Mouse (Mus musculus) intestine, postnatal 0 days (tissue): ENCODE measurements around the gene Copz2. TPM values are rescaled to one million over a fixed set of nuclear protein-coding genes. Genes with fewer than 3 reads are reported as not detected.

ENCODE experiments used
- ATAC-seq: fragments of 200-750 bp; cut with Nextera tagmentation; 2 replicates; pipeline ENCODE4 v1.8.0; 2017; ENCODE audit warnings: mild to moderate bottlenecking, moderate TSS enrichment, moderate library complexity
- H3K27ac ChIP-seq: fragments of 300-500 bp; sonication (generic); 2 replicates; pipeline ENCODE4 v1.5.1; 2014; ENCODE audit warnings: mild to moderate bottlenecking, low read depth, low read length, moderate library complexity
- H3K27me3 ChIP-seq: fragments of 300-500 bp; sonication (generic); replicated peaks from 2 replicates; pipeline ENCODE4 v1.6.1; 2014; ENCODE audit warnings: low read length, mixed read lengths; ENCODE audit not compliant: control insufficient read depth, insufficient read depth
- H3K36me3 ChIP-seq: fragments of 300-500 bp; sonication (generic); 2 replicates; pipeline ENCODE4 v1.6.1; 2014; ENCODE audit warnings: mild to moderate bottlenecking, moderate library complexity; ENCODE audit not compliant: control insufficient read depth, insufficient read depth
- H3K4me1 ChIP-seq: fragments of 300-500 bp; sonication (generic); replicated peaks from 2 replicates; pipeline ENCODE4 v1.6.1; 2014; ENCODE audit warnings: antibody characterized with exemption, low read length, mixed read lengths; ENCODE audit not compliant: control insufficient read depth, insufficient read depth
- H3K4me2 ChIP-seq: fragments of 300-500 bp; sonication (generic); replicated peaks from 2 replicates; pipeline ENCODE4 v1.6.1; 2014; ENCODE audit warnings: low read depth, mild to moderate bottlenecking, moderate library complexity
- H3K4me3 ChIP-seq: fragments of 300-500 bp; sonication (generic); 2 replicates; pipeline ENCODE4 v1.5.1; 2014; ENCODE audit warnings: low read depth, low read length
- H3K9ac ChIP-seq: fragments of 300-500 bp; sonication (generic); 2 replicates; pipeline ENCODE4 v1.6.1; 2014; ENCODE audit warnings: mild to moderate bottlenecking, low read depth, low read length
- H3K9me3 ChIP-seq: fragments of 300-500 bp; sonication (generic); 2 replicates; pipeline ENCODE4 v1.6.1; 2016; ENCODE audit warnings: mixed run types; ENCODE audit not compliant: control insufficient read depth
- CTCF ChIP-seq: sonication (generic); IDR thresholded peaks from 2 replicates; pipeline ENCODE4 v1.5.1; 2016; ENCODE audit warnings: low read depth, mild to moderate bottlenecking, control low read depth, antibody characterized with exemption, moderate library complexity
- WGBS: fragments of 180-500 bp; shearing (Covaris S2); extraction: QIAGEN DNeasy Blood & Tissue Kit; methylation state at CpG from one replicate; pipeline ENCODE4 v1.1.7; 2014; 5-methylcytosine and 5-hydroxymethylcytosine counted together
- polyA plus RNA-seq: library from polyadenylated mRNA; unstranded; fragments of >200 nt; fragmentation: Nextera tagmentation; extraction: Ambion mirVana; gene quantifications from 2 replicates; pipeline ENCODE4 v1.2.1, GENCODE M21; 2015

The Copz2 gene
- polyA plus RNA-seq, 1 experiment from 2014 or later = 46.8 TPM

DNA sequence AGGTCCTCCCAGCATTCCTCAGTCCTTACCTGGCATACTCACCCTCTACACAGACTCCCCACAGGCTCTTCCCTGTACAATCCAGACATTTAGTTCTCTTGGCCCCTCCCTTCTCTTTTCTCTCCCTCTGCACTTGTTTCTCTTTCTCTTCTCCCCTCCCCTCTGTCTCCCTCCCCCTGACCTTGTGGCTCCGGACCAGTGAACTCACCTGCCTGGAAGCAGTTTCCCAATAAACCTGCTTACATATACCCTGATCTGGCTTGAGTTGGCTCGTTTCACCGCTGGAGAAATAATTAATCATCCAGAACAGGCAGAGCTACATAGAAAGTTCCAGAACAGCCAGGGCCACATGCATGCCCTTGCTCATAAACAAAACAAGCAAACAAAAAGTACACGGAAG lies 18.2 kb upstream of the Copz2 start:
- Histone ChIP-seq H3K9me3 (no peaks in the 10 kb centered on the region), H3K9ac (no peak overlapping the region), H3K27me3 (no peaks in the 10 kb centered on the region), H3K27ac (no peak overlapping the region), H3K4me2 (no peak overlapping the region), H3K4me1 (peaks cover 3% of the 10 kb centered on the region; the same call in 1 of the 2 replicates), H3K36me3 (peaks cover 7% of the 10 kb centered on the region; the same call in 1 of the 2 replicates), H3K4me3 (no peak overlapping the region)
- TF ChIP-seq CTCF = no peak
- 46% methylated on average over 4 of the region's 4 CpGs for WGBS
- no peak for ATAC-seq

DNA sequence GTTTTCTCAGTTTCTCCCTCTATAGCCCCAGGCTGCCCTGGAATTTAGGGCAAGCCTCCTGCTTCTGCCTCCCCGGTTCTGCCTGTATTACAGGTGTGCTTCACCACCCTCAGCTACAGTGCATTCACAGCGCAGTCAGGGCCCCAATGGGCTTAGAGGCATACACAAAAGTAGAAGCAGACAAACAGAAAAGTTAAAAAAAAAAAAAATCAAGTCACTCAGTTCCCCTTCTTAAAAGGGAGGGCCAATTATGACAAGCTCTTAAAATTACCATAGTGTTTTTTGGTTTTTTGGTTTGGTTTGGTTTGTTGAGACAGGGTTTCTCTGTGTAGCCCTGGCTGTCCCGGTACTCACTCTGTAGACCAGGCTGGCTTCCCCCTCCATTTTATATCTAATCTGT lies 17.1 kb upstream of the Copz2 start:
- Histone ChIP-seq H3K9me3 (no peaks in the 10 kb centered on the region), H3K4me3 (no peak overlapping the region), H3K4me1 (no peaks in the 10 kb centered on the region; the same call in 1 of the 2 replicates), H3K36me3 (no peaks in the 10 kb centered on the region), H3K4me2 (no peak overlapping the region), H3K9ac (no peak overlapping the region), H3K27ac (no peak overlapping the region), H3K27me3 (no peaks in the 10 kb centered on the region; the same call in 1 of the 2 replicates)
- TF ChIP-seq CTCF = no peak
- WGBS = 87% methylated on average over 3 of the region's 3 CpGs
- ATAC-seq = no peak

DNA sequence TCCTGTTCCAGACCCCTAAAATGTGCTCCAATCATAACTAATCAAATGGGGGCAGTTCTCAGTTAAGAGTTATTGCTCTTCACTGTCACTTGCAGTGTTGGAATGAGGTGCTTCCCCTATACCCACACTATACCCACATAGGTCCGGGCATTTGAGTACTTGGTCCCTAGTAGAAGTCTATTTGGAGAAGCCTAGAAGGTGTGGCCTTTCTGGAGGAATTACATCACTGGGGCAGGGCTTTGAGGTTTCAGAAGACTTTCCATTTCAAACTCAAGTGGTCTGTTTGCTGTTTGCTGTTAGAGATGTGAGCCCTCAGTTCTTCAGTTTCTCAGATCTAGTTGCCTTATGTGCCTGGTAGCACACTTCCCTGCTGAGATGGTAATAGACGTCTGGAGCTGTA lies 16.7 kb upstream of the Copz2 start:
- no peak overlapping the region for H3K4me3 ChIP-seq
- 65% methylated on average over 2 of the region's 2 CpGs for WGBS
- TF ChIP-seq CTCF = no peak
- H3K4me2 ChIP-seq = no peak overlapping the region
- H3K27me3 ChIP-seq = no peaks in the 10 kb centered on the region; the same call in 1 of the 2 replicates
- no peaks in the 10 kb centered on the region for H3K9me3 ChIP-seq
- H3K36me3 ChIP-seq = no peaks in the 10 kb centered on the region
- no peak for ATAC-seq
- H3K4me1 ChIP-seq = no peaks in the 10 kb centered on the region; the same call in 1 of the 2 replicates
- no peak overlapping the region for H3K9ac ChIP-seq
- H3K27ac ChIP-seq = no peak overlapping the region

- no peak for ATAC-seq
- Histone ChIP-seq H3K36me3 (no peaks in the 10 kb centered on the region), H3K9me3 (no peaks in the 10 kb centered on the region), H3K4me3 (no peak overlapping the region), H3K27ac (no peak overlapping the region), H3K27me3 (no peaks in the 10 kb centered on the region; the same call in 1 of the 2 replicates), H3K4me1 (no peaks in the 10 kb centered on the region), H3K4me2 (no peak overlapping the region), H3K9ac (no peak overlapping the region)
- TF ChIP-seq CTCF = no peak
- 69% methylated on average over 1 of the region's 1 CpGs for WGBS
Observed at GRCm38 (mm10) chr11:96834127-96834526, 15.5 kb upstream of the Copz2 start.

GRCm38 (mm10) chr11:96837298-96837697 lies 12.4 kb upstream of the Copz2 start:
- no peak overlapping the region for H3K9ac ChIP-seq
- 0 out of 2 replicates have a peak overlapping the region, but pooled peaks have one; percentile 7 for H3K4me2 ChIP-seq
- ATAC-seq = peak; percentile 76
- H3K4me3 ChIP-seq = no peak overlapping the region
- no peaks in the 10 kb centered on the region; the same call in 1 of the 2 replicates for H3K27me3 ChIP-seq
- no peaks in the 10 kb centered on the region for H3K4me1 ChIP-seq
- no peak overlapping the region for H3K27ac ChIP-seq
- 29% methylated on average over 9 of the region's 9 CpGs for WGBS
- TF ChIP-seq CTCF = peak; percentile 74
- no peaks in the 10 kb centered on the region for H3K9me3 ChIP-seq
- H3K36me3 ChIP-seq = no peaks in the 10 kb centered on the region

DNA sequence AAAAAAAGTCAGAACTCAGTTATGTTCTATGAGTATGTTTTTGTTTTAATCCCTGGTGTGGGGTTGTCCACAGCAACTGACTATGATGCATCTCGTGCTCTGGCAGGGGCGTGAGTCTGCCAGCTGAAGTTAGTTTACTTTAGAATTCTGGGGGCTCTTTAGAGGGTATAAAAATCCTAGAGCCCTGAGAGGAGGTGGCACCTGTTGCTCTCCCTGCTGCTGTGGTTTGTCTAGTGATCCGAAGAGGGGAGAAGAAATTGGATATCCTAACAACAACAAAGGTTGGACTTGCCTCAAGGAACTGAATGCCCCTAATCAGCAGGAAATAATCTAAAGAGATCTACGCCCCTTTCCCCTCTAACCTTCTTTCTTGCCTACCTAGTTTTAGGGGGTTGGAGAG lies 11.3 kb upstream of the Copz2 start:
- Histone ChIP-seq H3K36me3 (no peaks in the 10 kb centered on the region), H3K4me2 (no peak overlapping the region), H3K9me3 (no peaks in the 10 kb centered on the region), H3K4me3 (no peak overlapping the region), H3K4me1 (no peaks in the 10 kb centered on the region), H3K27me3 (no peaks in the 10 kb centered on the region; the same call in 1 of the 2 replicates), H3K9ac (no peak overlapping the region), H3K27ac (no peak overlapping the region)
- 52% methylated on average over 4 of the region's 4 CpGs for WGBS
- no peak for ATAC-seq
- no peak for TF ChIP-seq CTCF

DNA sequence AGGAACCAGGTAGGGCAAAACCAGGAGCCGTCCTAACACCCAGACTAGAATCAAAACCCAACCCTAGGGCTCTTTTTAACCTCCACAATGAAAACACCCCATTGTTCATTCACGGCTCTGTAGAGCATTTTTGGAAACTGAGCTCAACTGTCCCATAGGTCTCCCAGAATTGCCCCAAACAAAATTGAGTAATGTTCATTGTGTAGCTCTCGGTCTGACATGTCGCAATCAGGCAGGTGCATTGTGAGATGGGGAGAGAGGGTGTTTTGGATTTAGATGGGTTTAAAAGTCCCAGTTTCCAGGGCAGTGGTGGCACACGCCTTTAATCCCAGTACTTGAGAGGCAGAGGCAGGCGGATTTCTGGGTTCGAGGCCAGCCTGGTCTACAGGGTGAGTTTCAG lies 10.2 kb upstream of the Copz2 start:
- ATAC-seq = no peak

More for the DNA sequence above, 10.2 kb upstream of the Copz2 start:
- WGBS = 79% methylated on average over 7 of the region's 7 CpGs
- Histone ChIP-seq H3K4me2 (no peak overlapping the region), H3K4me1 (no peaks in the 10 kb centered on the region), H3K27ac (no peak overlapping the region), H3K9me3 (no peaks in the 10 kb centered on the region), H3K4me3 (no peak overlapping the region), H3K9ac (no peak overlapping the region), H3K36me3 (no peaks in the 10 kb centered on the region), H3K27me3 (no peaks in the 10 kb centered on the region; the same call in 1 of the 2 replicates)
- TF ChIP-seq CTCF = no peak
